Mouse (Mus musculus) liver, embryonic 14.5 days (tissue): ENCODE measurements around the gene Urad. TPM values are rescaled to one million over a fixed set of nuclear protein-coding genes. Genes with fewer than 3 reads are reported as not detected.

ENCODE experiments used
- ATAC-seq: fragments of 200-750 bp; cut with Nextera tagmentation; 2 replicates; pipeline ENCODE4 v1.8.0; 2017; ENCODE audit warnings: moderate number of reproducible peaks, mild to moderate bottlenecking, moderate library complexity; ENCODE audit not compliant: insufficient read depth
- DNase-seq, 3 experiments: peaks; one replicate each; pipeline ENCODE4 v3.0.0-alpha.2; 2012 to 2013; ENCODE audit warnings: low read depth in 3 of 3, low spot score in 3 of 3
- H3K27ac ChIP-seq: fragments of 300-500 bp; sonication (generic); 2 replicates; pipeline ENCODE4 v1.5.1; 2014; ENCODE audit warnings: moderate library complexity, mild to moderate bottlenecking, control low read depth, inconsistent platforms
- H3K27me3 ChIP-seq: fragments of 300-500 bp; sonication (generic); 2 replicates; pipeline ENCODE4 v1.6.1; 2014; ENCODE audit warnings: mild to moderate bottlenecking, low read length, moderate library complexity; ENCODE audit not compliant: control insufficient read depth, insufficient read depth
- H3K36me3 ChIP-seq: fragments of 300-500 bp; sonication (generic); replicated peaks from 2 replicates; pipeline ENCODE4 v1.6.1; 2014; ENCODE audit warnings: low read depth; ENCODE audit not compliant: control insufficient read depth, insufficient read depth
- H3K4me1 ChIP-seq, 2 experiments: fragments of 200-500 bp in 1 of 2; fragments of 300-500 bp in 1 of 2; sonication (generic) in 1 of 2; replicated peaks; 2 replicates each; pipeline ENCODE4 v1.6.1; 2012 to 2014; ENCODE audit warnings: antibody characterized with exemption in 1 of 2, inconsistent platforms in 1 of 2, low read length in 1 of 2; ENCODE audit not compliant: control insufficient read depth in 2 of 2, insufficient read depth in 2 of 2
- H3K4me2 ChIP-seq: fragments of 300-500 bp; sonication (generic); 2 replicates; pipeline ENCODE4 v1.6.1; 2014; ENCODE audit warnings: low read depth, mild to moderate bottlenecking, control low read depth, moderate library complexity
- H3K4me3 ChIP-seq, 2 experiments: fragments of 200-500 bp in 1 of 2; fragments of 300-500 bp in 1 of 2; sonication (generic) in 1 of 2; 2 replicates each; pipeline ENCODE4 v1.5.1; 2012 to 2014; ENCODE audit warnings: low read depth in 2 of 2, low read length in 2 of 2, mild to moderate bottlenecking in 2 of 2, control low read depth in 1 of 2, inconsistent platforms in 1 of 2, moderate library complexity in 1 of 2; ENCODE audit not compliant: insufficient read depth in 1 of 2
- H3K9ac ChIP-seq: fragments of 300-500 bp; sonication (generic); replicated peaks from 2 replicates; pipeline ENCODE4 v1.6.1; 2014; ENCODE audit warnings: mild to moderate bottlenecking, control low read depth, moderate library complexity
- H3K9me3 ChIP-seq: fragments of 300-500 bp; sonication (generic); 2 replicates; pipeline ENCODE4 v1.6.1; 2016; ENCODE audit warnings: low read length, mixed read lengths; ENCODE audit not compliant: control insufficient read depth
- CTCF ChIP-seq: IDR thresholded peaks from 2 replicates; pipeline ENCODE4 v1.5.1; 2016; ENCODE audit warnings: antibody characterized with exemption, low read depth, control low read depth
- EP300 ChIP-seq: IDR thresholded peaks from 2 replicates; pipeline ENCODE4 v1.6.1; 2016; ENCODE audit warnings: antibody characterized with exemption, low read depth
- WGBS: fragments of 180-500 bp; shearing (Covaris S2); extraction: QIAGEN DNeasy Blood & Tissue Kit; methylation state at CpG from one replicate; pipeline ENCODE4 v1.1.7; 2014; ENCODE audit not compliant: insufficient replicate concordance; 5-methylcytosine and 5-hydroxymethylcytosine counted together
- polyA plus RNA-seq, 2 experiments: library from polyadenylated mRNA; depleted of rRNA in 1 of 2; stranded (reverse) in 1 of 2; unstranded in 1 of 2; fragments of >200 nt; fragmentation: Nextera tagmentation in 1 of 2; extraction: Ambion mirVana in 1 of 2; gene quantifications; 2 replicates each; pipeline versions ENCODE4 v1.2.1 to v1.2.3; 2012 to 2014

Gene Urad
- polyA plus RNA-seq, 2 experiments = 0.30 to 1.1 TPM

- DNase-seq (peak; percentile 38 to 53 (median 45)), ATAC-seq (peak; percentile 58; the same call in 1 of the 2 replicates)
- no peaks in the 10 kb centered on the region for H3K36me3 ChIP-seq
- H3K4me1 ChIP-seq = peaks cover 0 to 6% of the 10 kb centered on the region in 2 experiments; a peak in 1 of 4 replicates
- no peak overlapping the region for H3K27ac ChIP-seq
- no peak for TF ChIP-seq EP300
- TF ChIP-seq CTCF = peak; percentile 96
- 12% methylated on average over 18 of the region's 18 CpGs for WGBS
- H3K27me3 ChIP-seq = peaks cover 11% of the 10 kb centered on the region
- no peak overlapping the region for H3K4me2 ChIP-seq
- H3K9me3 ChIP-seq = no peaks in the 10 kb centered on the region
- no peak overlapping the region for H3K9ac ChIP-seq
- no peak overlapping the region for H3K4me3 ChIP-seq
Observed at GRCm38 (mm10) chr5:147293127-147293910, 28.9 kb downstream of the Urad start.

- no peak overlapping the region for H3K9ac ChIP-seq
- H3K4me2 ChIP-seq = peak overlapping the region; percentile 1; the same call in 1 of the 2 replicates
- ATAC-seq (no peak), DNase-seq (no peak)
- no peaks in the 10 kb centered on the region for H3K36me3 ChIP-seq
- H3K27me3 ChIP-seq = peaks cover 7% of the 10 kb centered on the region
- H3K9me3 ChIP-seq = no peaks in the 10 kb centered on the region
- peaks cover 0 to 6% of the 10 kb centered on the region in 2 experiments; a peak in 1 of 4 replicates for H3K4me1 ChIP-seq
- H3K4me3 ChIP-seq = no peak overlapping the region
- H3K27ac ChIP-seq = no peak overlapping the region
- TF ChIP-seq EP300 (no peak), CTCF (no peak)
- WGBS = 19% methylated on average over 13 of the region's 13 CpGs
Observed at GRCm38 (mm10) chr5:147292506-147293120, 29.6 kb downstream of the Urad start.

- peak overlapping the region; percentile 1; the same call in 1 of the 2 replicates for H3K4me2 ChIP-seq
- DNase-seq (no peak), ATAC-seq (no peak)
- peaks cover 0 to 6% of the 10 kb centered on the region in 2 experiments; a peak in 1 of 4 replicates for H3K4me1 ChIP-seq
- no peak overlapping the region for H3K4me3 ChIP-seq
- peaks cover 7% of the 10 kb centered on the region for H3K27me3 ChIP-seq
- H3K9me3 ChIP-seq = no peaks in the 10 kb centered on the region
- H3K27ac ChIP-seq = no peak overlapping the region
- H3K36me3 ChIP-seq = no peaks in the 10 kb centered on the region
- H3K9ac ChIP-seq = no peak overlapping the region
- 7% methylated on average over 16 of the region's 16 CpGs for WGBS
- TF ChIP-seq EP300 = no peak
- TF ChIP-seq CTCF = no peak
Observed at GRCm38 (mm10) chr5:147291764-147292505, 30.3 kb downstream of the Urad start.

- peak; percentile 42; the same call in 1 of the 2 replicates for TF ChIP-seq CTCF
- TF ChIP-seq EP300 = no peak
- Histone ChIP-seq H3K9me3 (no peaks in the 10 kb centered on the region), H3K27ac (no peak overlapping the region), H3K4me1 (no peaks in the 10 kb centered on the region), H3K4me3 (no peak overlapping the region), H3K36me3 (no peaks in the 10 kb centered on the region), H3K9ac (no peak overlapping the region), H3K27me3 (peaks cover 5% of the 10 kb centered on the region), H3K4me2 (no peak overlapping the region)
- ATAC-seq (no peak), DNase-seq (no peak)
- WGBS = 61% methylated on average over 4 of the region's 4 CpGs
Observed at GRCm38 (mm10) chr5:147284365-147284764, 37.9 kb downstream of the Urad start.

- H3K27ac ChIP-seq = no peak overlapping the region
- H3K4me2 ChIP-seq = no peak overlapping the region
- no peak for ATAC-seq
- 1% methylated on average over 13 of the region's 13 CpGs for WGBS
- peaks cover 65% of the 10 kb centered on the region for H3K27me3 ChIP-seq
- H3K4me1 ChIP-seq = no peaks in the 10 kb centered on the region
- no peaks in the 10 kb centered on the region for H3K9me3 ChIP-seq
- TF ChIP-seq EP300 (no peak), CTCF (no peak)
- H3K4me3 ChIP-seq = no peak overlapping the region
- H3K9ac ChIP-seq = no peak overlapping the region
- DNase-seq = no peak
- no peaks in the 10 kb centered on the region for H3K36me3 ChIP-seq
Observed at GRCm38 (mm10) chr5:147277547-147277925, 44.7 kb downstream of the Urad start.
